Mouse (Mus musculus): Measurements from ENCODE around the gene Tmem150c. TPM values are rescaled to one million over a fixed set of nuclear protein-coding genes. Genes with fewer than 3 reads are reported as not detected.

The Tmem150c gene
- polyA plus RNA-seq, 1 experiment, result not detected

GRCm38 (mm10) chr5:100178122-100178780 is 18.6 kb upstream of the Tmem150c start:
- Histone ChIP-seq H3K36me3 (ENCODE audit: control insufficient read depth, insufficient read depth) (no peaks in the 10 kb centered on the region), H3ac (ENCODE audit: control insufficient read depth, insufficient read length) (no peak overlapping the region), H3K79me2 (ENCODE audit: control insufficient read depth, insufficient read depth) (no peaks in the 10 kb centered on the region), H3K4me3 (no peak overlapping the region), H3K4me2 (ENCODE audit: low read depth) (no peak overlapping the region), H3K27me3 (ENCODE audit: control insufficient read depth, insufficient read depth, insufficient read length) (peaks cover 5% of the 10 kb centered on the region)
- no peak for TF ChIP-seq SRF (IDR thresholded peaks at IDR 0.05; ENCODE audit: control insufficient read depth, insufficient read length, low read depth)
- no peak for TF ChIP-seq E2F4 (IDR thresholded peaks at IDR 0.05; ENCODE audit: insufficient read depth)
- no peak for TF ChIP-seq TCF12 (IDR thresholded peaks at IDR 0.05; ENCODE audit: insufficient read depth, poor library complexity, severe bottlenecking)
- no peak for TF ChIP-seq MAX (IDR thresholded peaks at IDR 0.05; ENCODE audit: low read depth)
- no peak for TF ChIP-seq TCF3 (IDR thresholded peaks at IDR 0.05; ENCODE audit: insufficient read length, low read depth)

DNA sequence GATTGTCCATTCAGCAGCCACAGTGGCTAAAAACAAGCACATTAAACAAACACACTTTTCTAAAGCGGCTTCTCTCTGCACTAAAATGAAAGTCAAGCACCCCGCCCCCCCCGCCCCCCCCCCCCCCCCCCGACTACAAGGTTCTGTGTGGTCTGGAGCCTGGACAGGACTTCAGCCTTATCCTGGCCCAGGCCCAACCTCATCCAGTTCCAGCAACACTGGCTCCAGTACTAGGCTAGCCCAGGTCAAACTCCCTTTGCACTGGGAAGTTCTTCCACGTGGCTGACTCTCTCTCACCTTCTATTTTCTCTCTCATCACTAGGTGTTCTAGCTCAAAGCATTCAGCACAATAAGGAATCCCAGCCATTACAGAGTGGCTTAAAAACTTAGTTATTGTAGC is 17.9 kb upstream of the Tmem150c start:
- no peak for TF ChIP-seq TCF3 (IDR thresholded peaks at IDR 0.05; ENCODE audit: insufficient read length, low read depth)
- TF ChIP-seq TCF12 (IDR thresholded peaks at IDR 0.05; ENCODE audit: insufficient read depth, poor library complexity, severe bottlenecking), result no peak
- no peak for TF ChIP-seq POLR2AphosphoS2 (IDR thresholded peaks at IDR 0.05; ENCODE audit: insufficient read length, low read depth)
- no peak for TF ChIP-seq E2F4 (IDR thresholded peaks at IDR 0.05; ENCODE audit: insufficient read depth)
- TF ChIP-seq REST (IDR thresholded peaks at IDR 0.05; ENCODE audit: insufficient read depth, insufficient read length), result no peak
- no peak for TF ChIP-seq MYOD1 (IDR thresholded peaks at IDR 0.05; ENCODE audit: control insufficient read depth in 1 of 3, insufficient read length in 2 of 3, low read depth in 2 of 3)
- TF ChIP-seq POLR2A (IDR thresholded peaks at IDR 0.05; ENCODE audit: insufficient read length, low read depth), result no peak
- TF ChIP-seq USF1 (IDR thresholded peaks at IDR 0.05; ENCODE audit: low read depth), result no peak
- no peak for TF ChIP-seq MAX (IDR thresholded peaks at IDR 0.05; ENCODE audit: low read depth)
- TF ChIP-seq MYOG (IDR thresholded peaks at IDR 0.05; ENCODE audit: control insufficient read depth in 1 of 3, insufficient read depth in 1 of 3, insufficient read length in 2 of 3, low read depth in 2 of 3), result no peak
- TF ChIP-seq SRF (IDR thresholded peaks at IDR 0.05; ENCODE audit: control insufficient read depth, insufficient read length, low read depth), result no peak
- no peak for TF ChIP-seq CEBPB (IDR thresholded peaks at IDR 0.05; ENCODE audit: insufficient read depth, poor library complexity, severe bottlenecking)
- H3K27me3 ChIP-seq (ENCODE audit: control insufficient read depth, insufficient read depth, insufficient read length), result peaks cover 5% of the 10 kb centered on the region
- no peak overlapping the region for H3K4me3 ChIP-seq
- H3ac ChIP-seq (ENCODE audit: control insufficient read depth, insufficient read length), result no peak overlapping the region
- no peaks in the 10 kb centered on the region for H3K79me2 ChIP-seq (ENCODE audit: control insufficient read depth, insufficient read depth)
- no peaks in the 10 kb centered on the region for H3K36me3 ChIP-seq (ENCODE audit: control insufficient read depth, insufficient read depth)
- H3K4me2 ChIP-seq (ENCODE audit: low read depth), result no peak overlapping the region

GRCm38 (mm10) chr5:100176096-100176495 is 16.5 kb upstream of the Tmem150c start:
- H3K4me2 ChIP-seq (ENCODE audit: low read depth), result no peak overlapping the region
- no peak overlapping the region for H3ac ChIP-seq (ENCODE audit: control insufficient read depth, insufficient read length)
- no peaks in the 10 kb centered on the region for H3K79me2 ChIP-seq (ENCODE audit: control insufficient read depth, insufficient read depth)
- TF ChIP-seq USF1 (IDR thresholded peaks at IDR 0.05; ENCODE audit: low read depth) (no peak), POLR2A (IDR thresholded peaks at IDR 0.05; ENCODE audit: insufficient read length, low read depth) (no peak), MYOD1 (IDR thresholded peaks at IDR 0.05; ENCODE audit: control insufficient read depth in 1 of 3, insufficient read length in 2 of 3, low read depth in 2 of 3) (no peak), SRF (IDR thresholded peaks at IDR 0.05; ENCODE audit: control insufficient read depth, insufficient read length, low read depth) (no peak), POLR2AphosphoS2 (IDR thresholded peaks at IDR 0.05; ENCODE audit: insufficient read length, low read depth) (no peak), CEBPB (IDR thresholded peaks at IDR 0.05; ENCODE audit: insufficient read depth, poor library complexity, severe bottlenecking) (no peak), MYOG (IDR thresholded peaks at IDR 0.05; ENCODE audit: control insufficient read depth in 1 of 3, insufficient read depth in 1 of 3, insufficient read length in 2 of 3, low read depth in 2 of 3) (no peak), E2F4 (IDR thresholded peaks at IDR 0.05; ENCODE audit: insufficient read depth) (no peak), MAX (IDR thresholded peaks at IDR 0.05; ENCODE audit: low read depth) (no peak), TCF3 (IDR thresholded peaks at IDR 0.05; ENCODE audit: insufficient read length, low read depth) (no peak), TCF12 (IDR thresholded peaks at IDR 0.05; ENCODE audit: insufficient read depth, poor library complexity, severe bottlenecking) (no peak)
- H3K27me3 ChIP-seq (ENCODE audit: control insufficient read depth, insufficient read depth, insufficient read length), result peaks cover 5% of the 10 kb centered on the region
- H3K36me3 ChIP-seq (ENCODE audit: control insufficient read depth, insufficient read depth), result no peaks in the 10 kb centered on the region
- H3K4me3 ChIP-seq, result no peak overlapping the region

DNA sequence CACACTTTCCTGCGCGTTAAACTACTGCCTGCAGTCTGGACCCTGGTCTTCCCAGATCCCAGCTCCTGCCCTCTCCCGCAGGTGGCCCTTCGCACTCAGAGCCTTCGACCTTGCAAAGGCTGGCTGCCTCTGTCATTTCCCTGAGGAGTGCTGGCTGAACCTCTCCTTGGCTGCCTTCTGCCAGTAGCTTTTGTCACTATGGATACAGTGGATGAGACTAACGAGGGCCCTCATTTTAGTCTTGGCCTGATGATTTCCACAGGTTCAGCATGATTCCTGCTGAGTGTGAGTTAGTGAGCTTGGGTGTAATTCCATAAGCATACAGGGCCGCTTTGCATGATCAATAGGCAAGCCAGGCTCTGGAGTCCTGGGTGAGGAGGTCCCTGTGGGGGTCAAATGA is 16.0 kb upstream of the Tmem150c start:
- no peak overlapping the region for H3ac ChIP-seq (ENCODE audit: control insufficient read depth, insufficient read length)
- peaks cover 5% of the 10 kb centered on the region for H3K27me3 ChIP-seq (ENCODE audit: control insufficient read depth, insufficient read depth, insufficient read length)
- no peaks in the 10 kb centered on the region for H3K79me2 ChIP-seq (ENCODE audit: control insufficient read depth, insufficient read depth)
- H3K4me3 ChIP-seq, result no peak overlapping the region
- no peak overlapping the region for H3K4me2 ChIP-seq (ENCODE audit: low read depth)
- TF ChIP-seq MAX (IDR thresholded peaks at IDR 0.05; ENCODE audit: low read depth) (no peak), TCF3 (IDR thresholded peaks at IDR 0.05; ENCODE audit: insufficient read length, low read depth) (no peak), MYOD1 (IDR thresholded peaks at IDR 0.05; ENCODE audit: control insufficient read depth in 1 of 3, insufficient read length in 2 of 3, low read depth in 2 of 3) (no peak), E2F4 (IDR thresholded peaks at IDR 0.05; ENCODE audit: insufficient read depth) (no peak), REST (IDR thresholded peaks at IDR 0.05; ENCODE audit: insufficient read depth, insufficient read length) (no peak), POLR2A (IDR thresholded peaks at IDR 0.05; ENCODE audit: insufficient read length, low read depth) (no peak), TCF12 (IDR thresholded peaks at IDR 0.05; ENCODE audit: insufficient read depth, poor library complexity, severe bottlenecking) (no peak), USF1 (IDR thresholded peaks at IDR 0.05; ENCODE audit: low read depth) (no peak), POLR2AphosphoS2 (IDR thresholded peaks at IDR 0.05; ENCODE audit: insufficient read length, low read depth) (no peak), CEBPB (IDR thresholded peaks at IDR 0.05; ENCODE audit: insufficient read depth, poor library complexity, severe bottlenecking) (no peak), SRF (IDR thresholded peaks at IDR 0.05; ENCODE audit: control insufficient read depth, insufficient read length, low read depth) (no peak), MYOG (IDR thresholded peaks at IDR 0.05; ENCODE audit: control insufficient read depth in 1 of 3, insufficient read depth in 1 of 3, insufficient read length in 2 of 3, low read depth in 2 of 3) (no peak)
- no peaks in the 10 kb centered on the region for H3K36me3 ChIP-seq (ENCODE audit: control insufficient read depth, insufficient read depth)

All from myocyte (in vitro differentiated cells).